Mouse (Mus musculus): ENCODE measurements around the gene Gm3005.
"Not testable (repeated sequence)": the region's sequence is repeated elsewhere in the genome, so short reads cannot be mapped to it uniquely, and the experiment has no call there.

The Gm3005 gene

DNA sequence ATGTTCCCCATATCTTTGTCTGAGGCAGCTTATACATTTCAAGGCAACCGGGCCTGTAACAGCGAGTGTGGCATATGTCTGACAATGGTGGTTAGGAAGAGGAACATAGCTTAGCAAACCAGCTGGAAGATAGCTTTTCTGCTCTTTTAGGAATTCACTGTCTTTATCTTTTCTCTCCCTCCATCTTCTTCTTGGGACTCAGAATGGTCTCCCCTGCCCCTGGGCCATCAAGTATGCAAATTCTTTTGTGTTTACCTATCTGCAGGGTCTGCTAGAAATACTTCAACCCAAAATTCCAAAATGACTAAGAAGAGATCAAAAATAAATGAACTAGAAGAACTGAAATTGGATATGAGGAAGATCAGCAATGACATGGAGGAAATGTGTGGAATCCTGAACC is at the start of gene Gm3005:
Gm3005 (plus strand) TSS at position 301 of the 400 bp plus-strand sequence.
- DNase-seq (ENCODE audit: low spot score in 2 of 2), result not testable (repeated sequence)

DNA sequence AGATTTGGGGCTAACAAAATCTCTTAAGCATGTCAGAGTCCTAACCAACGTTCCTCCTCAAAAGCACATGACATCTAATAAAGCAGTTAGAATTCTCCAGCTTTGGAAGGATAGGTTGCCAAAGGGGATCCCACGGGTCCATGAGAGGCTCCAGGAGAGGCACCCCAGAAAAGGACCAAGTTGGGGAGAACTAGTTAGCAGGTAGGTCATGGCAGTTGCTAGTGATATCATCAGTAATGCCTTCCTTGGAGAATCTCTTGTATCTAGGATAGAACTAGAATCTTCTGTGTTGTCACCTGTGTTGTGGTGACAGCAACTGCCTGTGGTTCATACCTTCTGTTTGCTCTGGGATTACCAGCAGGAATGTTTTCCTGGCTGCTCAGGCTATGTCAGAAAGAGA is 33.1 kb upstream of the Gm3005 start, which contains the start of gene Gm10413:
Gm10413 (plus strand) TSS at position 301 of the 400 bp plus-strand sequence.
- DNase-seq (ENCODE audit: low spot score in 2 of 2), result not testable (repeated sequence)

DNA sequence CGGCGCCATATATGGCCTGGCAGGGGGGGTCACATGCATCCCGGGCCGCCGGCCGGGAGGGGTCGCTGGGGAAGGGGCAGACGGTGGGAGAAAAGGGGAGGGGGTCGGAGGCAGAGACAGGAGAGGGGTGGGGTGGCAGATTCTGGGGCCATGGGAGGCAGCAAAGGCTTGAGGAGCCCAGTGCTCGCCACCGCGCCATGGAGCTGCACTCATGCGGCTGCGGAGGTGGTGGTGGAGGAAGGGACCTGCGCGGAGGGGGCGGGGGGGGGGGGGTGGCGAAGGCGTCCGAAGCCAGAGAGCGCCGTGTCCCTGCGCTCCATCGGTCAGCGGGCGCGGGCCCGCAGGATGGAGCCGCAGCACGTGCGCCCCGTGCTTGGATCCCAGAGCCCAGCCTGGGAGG is 15.6 kb upstream of the Gm3005 start, which contains the start of gene Gm10409:
Gm10409 (plus strand) TSS at position 301 of the 400 bp plus-strand sequence.
- not testable (repeated sequence) for DNase-seq (ENCODE audit: low spot score in 2 of 2)

GRCm38 (mm10) chr14:3449079-3449478 is 21.2 kb downstream of the Gm3005 start, which contains the start of gene Gm10408:
Gene Gm10408 (plus strand): TSS chr14:3449379.
- DNase-seq (ENCODE audit: low spot score in 2 of 2), result not testable (repeated sequence)

DNA sequence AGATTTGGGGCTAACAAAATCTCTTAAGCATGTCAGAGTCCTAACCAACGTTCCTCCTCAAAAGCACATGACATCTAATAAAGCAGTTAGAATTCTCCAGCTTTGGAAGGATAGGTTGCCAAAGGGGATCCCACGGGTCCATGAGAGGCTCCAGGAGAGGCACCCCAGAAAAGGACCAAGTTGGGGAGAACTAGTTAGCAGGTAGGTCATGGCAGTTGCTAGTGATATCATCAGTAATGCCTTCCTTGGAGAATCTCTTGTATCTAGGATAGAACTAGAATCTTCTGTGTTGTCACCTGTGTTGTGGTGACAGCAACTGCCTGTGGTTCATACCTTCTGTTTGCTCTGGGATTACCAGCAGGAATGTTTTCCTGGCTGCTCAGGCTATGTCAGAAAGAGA is 206.3 kb downstream of the Gm3005 start, which contains the start of gene Gm3012:
Gm3012 (plus strand) TSS at position 301 of the 400 bp plus-strand sequence.
- not testable (repeated sequence) for DNase-seq (ENCODE audit: low spot score in 2 of 2)

Measured in spleen, postnatal 36 days (tissue).